ENCODE assay signal across 15 mouse cellular contexts in the genomic region with DNA sequence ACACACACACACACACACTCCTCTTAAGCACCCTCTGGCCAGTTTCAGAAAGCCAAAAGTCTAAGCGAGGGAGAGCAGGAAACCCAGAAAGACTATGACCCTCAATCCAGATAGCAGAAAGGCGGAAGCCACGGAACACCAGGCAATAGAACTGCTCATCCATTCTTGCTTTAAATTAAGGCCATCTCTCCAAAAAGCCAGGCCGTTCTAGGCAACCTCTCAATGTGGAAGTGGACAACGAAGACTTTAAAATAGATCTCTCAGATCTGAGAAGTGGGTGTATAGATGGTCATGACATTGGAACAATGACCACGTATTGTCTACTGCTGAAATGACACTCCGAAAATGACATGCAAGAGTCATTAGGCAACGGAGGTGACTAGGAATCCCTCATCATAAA.
"Had no signal": no experiment of that assay in that cellular context is flagged by ENCODE, and none has a peak within 500 bp of the region (broad histone marks: within the 10 kb centered on the region; RNA-seq: fewer than 3 reads in every experiment).

No protein-coding gene starts in this region.

- H3K9me3 ChIP-seq: limb, embryonic 12.5 days; liver, embryonic 13.5 days; lung, embryonic 15.5 days; stomach, embryonic 15.5 days had no signal

- H3K36me3 ChIP-seq: liver, embryonic 13.5 days; lung, embryonic 15.5 days; stomach, embryonic 15.5 days had no signal

- H3K4me2 ChIP-seq: liver, embryonic 13.5 days; lung, embryonic 15.5 days; stomach, embryonic 15.5 days had no signal

- ATAC-seq: liver, postnatal 0 days had no signal

- H3K27ac ChIP-seq: layer of hippocampus, adult 2 months; limb, embryonic 12.5 days; liver, embryonic 13.5 days; lung, embryonic 15.5 days; macrophage; stomach, embryonic 15.5 days had no signal

- DNase-seq: kidney, adult 18-20 months; kidney, postnatal 10 days; kidney, postnatal 4 days; liver; liver, embryonic 13.5 days; liver, postnatal 0 days; lung, postnatal 14 days; right cerebral cortex, postnatal 14 days; thymus, adult 2 months; thymus, postnatal 25 days had no signal

- H3K4me3 ChIP-seq: liver, embryonic 13.5 days; lung, embryonic 15.5 days; stomach, embryonic 15.5 days had no signal

- H3K9ac ChIP-seq: limb, embryonic 12.5 days; liver, embryonic 13.5 days; liver, postnatal 0 days; lung, embryonic 15.5 days; stomach, embryonic 15.5 days had no signal
